Mouse (Mus musculus) left cerebral cortex, adult 18-20 months (tissue): ENCODE measurements at regions not wholly inside any gene's neighbourhood (a gene's known extent, or its start where the extent isn't known, plus 50 kb on each side); places are given as distances from the start of the nearest gene placed in this dataset.

Experiments
- DNase-seq, 2 experiments: peaks; one replicate each; pipeline ENCODE4 v3.0.0; 2021 to 2022; ENCODE audit warnings: low spot score in 2 of 2, mixed read lengths in 1 of 2

DNA sequence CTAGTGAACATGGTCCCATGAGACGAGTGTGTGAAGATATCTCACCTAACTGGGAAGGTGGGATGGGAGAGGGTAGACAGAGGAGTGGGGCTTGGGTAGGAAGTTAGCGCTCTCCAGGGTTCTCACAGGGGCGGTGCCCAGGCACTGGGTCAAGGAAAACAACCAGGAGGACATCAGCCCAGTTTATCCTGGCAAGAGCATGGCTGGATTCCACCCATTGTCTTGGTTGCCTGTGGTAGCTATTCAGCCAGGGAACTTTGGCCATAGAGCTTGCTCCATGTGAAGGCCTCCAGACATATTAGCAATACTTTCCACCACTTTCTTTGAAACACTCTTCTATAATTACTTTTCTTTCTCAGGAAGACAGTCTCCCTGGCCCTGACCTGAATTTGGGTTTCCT lies 131.4 kb downstream of the 1700020N01Rik start:
- no peak for DNase-seq

DNA sequence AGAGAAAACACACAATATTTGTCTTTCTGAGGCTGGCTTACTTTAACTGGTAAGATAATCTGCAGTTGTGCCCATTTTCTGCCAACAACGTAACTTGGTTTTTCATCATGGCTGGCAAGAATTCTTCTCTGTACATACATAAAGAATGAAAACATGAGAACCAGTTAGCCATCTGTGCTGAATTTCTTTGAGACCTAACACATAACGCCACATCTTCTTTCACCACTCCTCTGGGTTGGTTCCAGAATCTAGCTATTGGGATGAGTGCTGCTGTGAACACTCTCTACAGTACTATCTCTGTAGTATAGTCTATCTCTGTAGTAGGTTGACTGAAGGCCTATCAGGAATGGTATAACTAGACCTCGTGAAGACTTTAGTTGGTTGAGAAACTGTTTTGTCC lies 132.1 kb downstream of the 1700020N01Rik start:
- DNase-seq: no peak

DNA sequence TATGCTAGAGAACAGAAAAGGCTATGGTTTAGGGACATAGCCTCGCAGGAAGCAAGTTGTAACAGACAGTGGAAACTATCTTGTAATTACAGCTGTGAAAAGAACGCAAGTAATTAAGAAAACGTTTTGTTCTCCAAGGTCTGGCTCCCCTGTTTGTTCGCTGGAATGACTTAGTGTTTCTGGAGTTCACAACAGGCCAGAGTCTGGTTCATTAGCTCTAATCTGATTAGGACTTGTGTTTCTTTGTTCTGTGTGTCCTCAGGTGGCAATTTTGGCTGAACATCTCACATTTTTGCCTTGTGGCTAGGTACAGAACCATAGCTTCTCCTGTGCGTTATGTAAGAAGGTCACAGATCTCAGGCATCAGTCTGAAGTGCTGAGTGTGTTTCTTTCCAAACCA lies 141.7 kb upstream of the Sgk1 start:
- DNase-seq: no peak

DNA sequence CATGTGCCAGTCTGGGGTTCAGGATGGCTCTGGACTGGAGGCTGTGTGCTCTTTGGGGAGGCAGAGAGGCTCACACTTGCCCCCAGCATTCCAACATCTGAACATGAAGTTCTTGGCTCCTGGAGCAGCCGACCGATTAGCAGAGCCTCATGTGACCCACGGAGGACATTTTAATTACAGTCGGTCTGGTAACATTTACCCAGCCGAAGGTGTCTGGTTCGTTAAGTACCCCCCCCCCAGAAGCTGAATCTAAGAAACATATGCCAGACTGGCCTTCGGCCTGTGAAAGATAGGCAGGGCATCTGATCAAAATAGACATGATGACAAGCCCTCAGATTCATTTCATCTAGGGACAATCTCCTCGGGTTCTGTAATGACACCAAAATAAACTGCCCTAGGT lies 140.4 kb upstream of the Sgk1 start:
- DNase-seq: no peak

DNA sequence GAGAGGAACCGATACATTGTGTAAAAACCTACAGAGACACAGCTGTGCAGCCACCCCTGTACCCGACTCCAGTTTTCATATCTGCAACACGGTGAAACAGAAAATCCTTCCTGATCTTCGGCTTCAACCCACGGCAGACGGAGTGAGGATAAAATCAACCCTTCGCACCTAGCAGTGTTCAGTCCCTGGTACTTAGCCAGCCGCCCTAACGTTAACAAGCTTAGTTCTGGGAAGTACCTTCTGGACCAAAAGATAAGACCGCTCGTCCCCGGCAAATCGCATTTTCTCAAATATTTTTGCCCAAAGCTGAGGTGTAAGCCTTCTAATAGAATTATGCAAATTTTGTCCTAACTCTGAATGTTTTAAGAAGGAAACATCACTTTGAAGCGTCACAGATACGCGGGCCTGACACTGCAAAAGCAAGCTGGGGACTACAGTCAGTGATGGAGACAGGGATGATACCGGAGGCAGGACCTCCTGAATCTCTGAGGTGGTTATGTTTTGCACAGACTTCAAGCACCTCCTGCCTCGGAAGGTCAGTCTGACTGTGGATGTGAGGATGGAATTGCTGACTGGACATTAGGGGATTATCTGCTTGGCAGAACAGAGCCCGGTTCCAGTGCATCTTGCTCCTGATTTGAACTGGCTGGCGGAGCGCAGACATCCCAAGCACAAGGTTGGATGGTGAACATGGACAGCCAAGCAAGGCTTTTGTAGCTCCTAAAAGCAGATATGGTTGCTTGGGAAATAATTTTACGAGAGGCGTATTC lies 139.8 kb upstream of the Sgk1 start:
- DNase-seq: peak in 1 of 2 experiments; percentile 17

DNA sequence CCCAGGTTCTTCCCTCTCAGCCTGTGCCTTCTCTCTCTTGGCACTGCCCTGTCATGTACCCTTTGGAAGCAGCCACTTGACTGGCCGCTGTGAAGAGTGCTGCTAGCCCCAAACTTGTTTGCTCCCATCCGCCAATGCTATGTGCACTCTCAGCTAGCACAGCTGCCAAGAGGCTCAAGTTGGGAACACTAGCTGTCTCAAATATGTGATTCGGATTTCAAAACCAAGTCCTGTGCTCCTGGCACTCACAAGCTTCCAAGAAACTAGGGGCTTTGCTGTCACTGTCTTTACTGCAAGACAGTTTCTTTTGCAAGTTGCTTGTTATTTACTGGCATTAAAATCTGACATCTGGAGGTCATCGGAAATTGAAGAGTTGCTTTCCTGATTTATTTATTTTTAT lies 138.6 kb upstream of the Sgk1 start:
- no peak for DNase-seq

DNA sequence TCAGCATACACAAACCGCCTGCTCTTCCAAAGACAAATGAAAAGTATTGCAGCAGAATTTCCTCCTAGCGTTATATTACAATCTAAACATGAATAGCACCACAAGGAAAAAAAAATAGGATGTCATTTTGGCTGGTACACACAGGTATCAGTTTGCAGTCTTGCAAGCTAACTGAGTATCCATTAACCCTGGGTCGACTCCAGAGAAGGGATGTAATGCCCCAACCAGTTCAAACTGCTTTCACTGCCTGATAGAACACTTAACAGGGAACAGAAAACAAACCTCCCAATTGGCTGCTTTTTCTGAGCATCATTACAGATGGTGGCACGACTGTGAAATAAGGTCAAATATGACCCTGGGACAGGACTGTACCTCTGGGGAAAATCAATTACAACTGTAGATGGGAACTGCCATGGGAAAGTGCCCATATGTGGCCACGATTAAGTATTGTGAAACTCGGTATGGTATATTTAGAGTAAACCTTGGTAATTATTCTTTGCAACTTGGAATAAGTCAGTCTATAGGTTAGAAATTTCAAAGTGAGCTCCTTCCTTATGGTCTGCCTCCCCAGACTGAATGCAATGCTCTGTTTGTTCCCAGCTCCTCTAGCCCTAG lies 137.5 kb upstream of the Sgk1 start:
- no peak for DNase-seq

DNA sequence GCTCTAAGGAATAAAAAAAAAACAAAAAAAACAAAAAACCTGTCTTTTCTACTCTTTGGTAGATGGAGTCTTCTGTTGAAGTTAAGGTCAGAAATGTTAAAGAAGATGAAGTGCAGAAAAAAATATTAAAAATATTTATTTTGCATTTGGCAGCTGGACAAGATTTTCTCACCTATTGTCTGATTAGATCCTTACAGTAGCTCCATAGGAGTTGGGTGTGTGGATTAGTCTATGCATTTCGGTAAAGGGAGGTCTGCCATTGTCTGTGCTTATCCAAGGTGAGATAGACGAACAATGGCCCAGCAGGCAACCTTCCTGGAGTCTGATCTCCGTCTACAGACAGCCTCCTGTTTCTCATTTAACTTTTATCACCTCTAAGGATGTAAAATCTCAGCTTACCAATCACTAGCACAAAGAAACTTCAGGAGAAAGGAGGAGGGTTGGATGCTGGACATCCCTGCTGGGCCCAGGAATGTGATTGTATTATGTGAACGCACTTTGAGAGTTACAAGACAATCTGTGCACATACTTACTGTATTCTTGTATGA lies 136.0 kb upstream of the Sgk1 start:
- DNase-seq: no peak

DNA sequence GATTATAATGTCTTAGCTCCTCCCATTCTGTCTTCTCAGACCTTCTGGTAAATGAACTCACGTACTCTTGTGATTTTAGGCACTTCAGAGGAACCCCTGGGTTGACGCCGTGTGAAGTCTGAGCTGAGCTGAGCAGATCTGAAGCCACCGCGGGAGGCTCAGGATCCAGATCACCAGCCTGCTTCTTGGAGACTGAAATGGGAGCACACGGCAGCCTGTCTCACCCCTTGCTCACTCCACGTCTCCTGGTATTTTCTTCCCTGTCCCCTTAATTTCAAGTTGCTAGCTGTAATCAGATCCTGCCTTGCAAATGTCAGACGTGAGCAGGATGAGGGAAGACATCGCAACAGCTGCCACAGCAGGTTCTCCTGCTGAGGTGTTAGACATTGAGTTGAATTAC lies 135.3 kb upstream of the Sgk1 start:
- no peak for DNase-seq

DNA sequence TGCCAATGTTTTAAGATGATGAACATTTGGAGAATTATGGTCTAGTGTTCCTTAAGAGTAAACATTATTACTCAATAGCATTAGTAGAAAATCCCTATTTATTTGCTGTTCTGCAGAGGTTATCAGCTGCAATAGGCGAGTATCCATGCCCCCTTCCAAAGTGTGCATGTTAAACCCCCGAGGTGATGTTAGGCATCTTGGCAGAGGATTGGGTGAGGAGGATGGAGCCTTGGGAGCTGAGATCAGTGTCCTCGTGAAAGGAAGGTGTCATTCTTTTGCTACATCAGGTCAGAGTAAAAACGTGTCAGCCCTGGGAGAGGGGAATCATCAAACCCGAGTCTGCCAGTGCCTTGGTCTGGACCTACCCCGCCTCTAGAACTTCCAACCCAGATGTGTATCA lies 130.7 kb upstream of the Sgk1 start:
- no peak for DNase-seq

DNA sequence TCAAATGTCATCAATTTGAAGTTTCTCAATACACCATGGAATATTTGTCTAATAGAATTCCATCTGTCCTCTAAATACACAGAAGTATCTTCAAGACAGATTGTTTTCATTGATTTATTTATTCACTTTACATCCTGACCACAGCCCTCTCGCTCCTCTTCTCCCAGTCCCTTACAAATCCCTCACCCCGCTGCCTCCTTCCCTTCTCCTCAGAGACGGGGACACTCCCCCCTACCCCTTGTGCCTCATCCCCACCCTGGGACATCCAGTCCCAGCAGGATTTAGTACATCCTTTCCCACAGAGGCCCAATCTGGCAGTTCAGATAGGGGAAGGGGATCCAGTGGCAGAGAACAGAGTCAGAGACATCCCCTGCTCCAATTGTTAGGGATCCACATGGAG lies 129.6 kb upstream of the Sgk1 start:
- no peak for DNase-seq

DNA sequence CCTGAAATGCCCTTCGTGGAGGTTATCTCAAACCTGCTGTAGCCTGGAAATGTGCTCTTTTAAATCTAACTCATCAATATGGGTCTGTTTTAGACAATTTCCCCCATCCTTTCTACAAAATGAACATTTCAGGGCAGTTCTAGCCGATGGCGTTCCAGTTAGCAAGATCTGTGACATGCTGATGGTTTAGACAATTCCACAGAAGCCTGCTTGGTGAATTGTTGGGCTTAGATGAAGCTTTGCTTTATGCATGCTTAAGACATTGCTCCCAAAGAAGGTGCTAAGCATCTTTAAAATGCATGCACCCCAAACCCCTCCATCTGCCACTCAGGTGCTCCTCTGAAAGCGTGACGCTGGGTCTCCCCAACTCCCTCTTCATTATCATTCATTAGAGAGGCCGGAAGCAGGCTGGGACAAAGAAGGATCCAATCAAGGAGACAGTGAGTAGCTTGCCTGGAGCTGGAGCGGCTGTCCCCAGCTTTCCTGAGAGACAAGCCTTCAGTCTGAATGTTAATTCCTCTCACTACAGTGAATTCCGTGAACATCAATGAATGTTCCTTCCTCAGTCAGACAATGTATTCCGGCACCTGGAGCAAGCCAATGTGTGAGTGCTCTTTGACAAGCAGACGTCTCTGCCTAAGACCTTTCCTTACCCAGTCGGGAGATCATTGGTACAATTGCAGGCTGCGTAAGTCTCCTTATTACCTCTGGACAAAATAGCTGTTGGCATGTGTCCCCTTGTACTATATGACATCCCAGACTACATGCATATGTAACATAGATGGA lies 127.0 kb upstream of the Sgk1 start:
- no peak for DNase-seq

DNA sequence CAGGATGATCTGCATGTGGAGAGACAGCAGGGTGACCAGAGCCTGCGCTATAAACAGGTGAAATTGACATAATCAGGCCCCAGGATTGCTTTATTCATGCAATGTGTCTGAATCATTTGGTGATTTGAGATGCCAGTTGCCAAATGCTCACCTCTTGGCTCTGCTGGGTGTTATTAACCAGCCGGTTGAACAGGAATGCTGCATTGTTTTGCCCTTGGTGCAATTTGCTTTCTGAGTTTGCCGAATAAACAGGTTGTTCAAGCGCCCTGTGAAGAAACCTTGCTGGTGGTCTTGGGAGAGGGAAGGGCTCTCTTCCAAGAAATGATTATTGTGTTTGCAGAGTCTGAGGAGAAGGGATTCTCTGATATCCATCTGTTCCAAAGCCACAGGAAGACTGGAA lies 126.3 kb upstream of the Sgk1 start:
- no peak for DNase-seq

DNA sequence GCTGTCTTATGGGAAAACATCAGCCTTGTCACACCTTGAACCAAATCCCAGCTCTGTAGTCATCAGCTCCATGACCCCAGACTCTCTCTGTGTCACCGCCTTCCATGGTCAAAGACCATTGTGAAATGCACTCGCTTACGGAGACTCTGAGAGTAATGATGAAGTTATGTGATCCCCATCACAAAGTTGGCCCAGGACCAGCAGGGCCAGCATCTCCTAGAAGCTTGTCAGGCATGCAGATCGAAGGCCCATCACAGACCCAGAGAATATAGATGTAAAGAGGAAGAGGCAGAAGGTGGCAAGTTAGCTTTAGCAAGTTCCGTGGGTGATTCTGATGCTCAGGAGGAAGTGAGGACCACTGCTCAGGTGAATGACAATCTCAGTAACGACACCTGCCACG lies 125.2 kb upstream of the Sgk1 start:
- DNase-seq: no peak

DNA sequence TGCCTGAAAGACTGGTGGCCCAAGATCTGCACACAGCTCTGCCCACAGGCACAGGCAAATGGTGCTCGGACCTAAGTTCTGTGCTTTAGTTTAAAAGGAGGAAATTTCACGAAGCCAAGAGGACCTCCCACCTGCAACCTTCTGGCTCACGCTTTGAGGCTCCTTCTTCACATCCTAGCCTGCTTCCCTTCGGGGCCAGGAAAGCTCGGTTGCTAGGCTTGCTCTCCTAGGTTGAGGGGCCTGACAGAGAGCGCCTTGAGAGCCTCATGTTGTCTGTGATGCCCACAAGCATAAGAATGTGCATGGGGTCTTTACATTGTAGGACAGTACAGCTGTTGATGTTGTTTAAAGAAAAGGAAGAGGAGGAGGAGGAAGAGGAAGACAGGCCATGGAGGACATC lies 123.9 kb upstream of the Sgk1 start:
- no peak for DNase-seq

DNA sequence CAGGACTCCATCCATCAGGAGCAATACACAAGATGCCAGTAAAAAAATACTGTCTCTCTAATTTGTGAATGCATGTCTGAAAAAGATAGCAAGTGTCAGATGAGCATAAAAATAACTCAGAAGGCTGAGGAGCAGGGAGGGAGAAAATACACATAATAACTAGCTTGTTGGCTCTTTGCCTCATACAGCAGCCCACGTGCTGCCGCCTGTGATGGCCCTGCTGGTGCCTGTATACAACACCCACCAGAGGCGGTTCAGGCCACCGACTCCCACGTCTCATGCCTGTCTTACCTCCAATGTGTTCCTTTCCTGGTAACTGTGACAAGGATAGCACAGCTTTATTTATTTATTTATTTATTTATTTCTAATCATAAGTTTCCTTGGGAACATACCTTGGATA lies 119.5 kb upstream of the Sgk1 start:
- DNase-seq: peak in 1 of 2 experiments; percentile 55

DNA sequence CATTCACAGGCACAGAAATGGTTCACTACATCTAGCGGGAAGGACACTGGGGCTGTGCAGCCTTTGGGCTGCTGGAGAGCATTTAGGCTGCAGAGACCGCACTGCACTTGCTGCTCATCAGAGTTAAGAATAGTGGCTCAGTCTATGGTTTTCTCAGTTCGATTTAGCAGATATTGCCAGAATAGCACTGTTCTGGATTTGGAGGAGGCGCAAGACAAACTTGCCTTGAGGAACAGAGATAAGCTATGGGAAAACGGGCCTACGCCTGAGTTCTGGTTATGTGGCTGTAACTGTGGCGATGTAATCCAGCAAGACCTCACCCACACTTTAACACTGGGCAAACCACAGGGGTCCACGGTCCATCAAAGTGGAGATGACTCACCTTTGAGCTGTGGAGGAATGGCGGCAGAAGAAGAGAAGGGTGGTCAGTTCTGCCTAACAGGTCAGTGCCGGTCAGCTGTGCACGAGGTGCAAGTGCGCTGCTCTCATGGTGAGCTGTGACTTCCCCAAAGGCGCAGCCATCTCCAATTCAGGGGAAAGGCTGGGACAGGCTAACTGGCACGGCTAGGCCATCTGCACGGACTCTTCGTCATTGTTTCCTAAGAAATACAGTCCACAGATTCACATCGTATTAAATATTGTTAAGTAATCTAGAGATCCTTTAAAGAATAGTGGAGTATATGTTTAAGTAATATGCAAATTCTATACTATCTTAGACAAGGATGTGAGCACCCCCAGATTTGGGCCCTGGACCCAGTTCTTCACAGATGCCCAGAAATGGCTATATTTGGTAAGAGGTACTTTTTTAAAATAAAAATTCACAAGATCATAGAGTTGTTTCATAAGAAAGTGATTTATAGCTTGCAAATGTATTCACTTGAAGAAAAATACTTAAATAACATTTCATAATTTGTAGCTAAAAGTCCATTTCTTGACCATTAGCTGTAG lies 118.7 kb upstream of the Sgk1 start:
- DNase-seq: peak in 1 of 2 experiments; percentile 28

DNA sequence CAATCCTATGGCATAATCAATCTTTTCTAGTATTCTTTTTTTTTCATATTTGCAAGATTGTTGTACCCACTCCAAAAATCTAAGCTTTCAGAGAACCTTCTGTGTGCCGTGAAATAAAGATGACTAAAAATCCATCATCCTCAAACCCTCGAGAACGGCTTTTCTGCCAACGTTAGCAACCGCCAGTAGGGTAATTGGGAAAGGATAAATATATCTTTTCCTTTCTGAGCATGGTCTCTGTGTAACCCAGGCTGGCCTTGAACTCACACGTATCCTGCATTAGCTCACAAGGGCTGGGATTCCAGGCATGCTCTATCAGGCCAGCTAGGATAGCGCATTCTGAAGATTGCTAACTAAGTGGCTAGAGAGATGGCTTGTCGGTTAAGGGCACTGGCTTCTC lies 117.9 kb upstream of the Sgk1 start:
- DNase-seq: no peak

DNA sequence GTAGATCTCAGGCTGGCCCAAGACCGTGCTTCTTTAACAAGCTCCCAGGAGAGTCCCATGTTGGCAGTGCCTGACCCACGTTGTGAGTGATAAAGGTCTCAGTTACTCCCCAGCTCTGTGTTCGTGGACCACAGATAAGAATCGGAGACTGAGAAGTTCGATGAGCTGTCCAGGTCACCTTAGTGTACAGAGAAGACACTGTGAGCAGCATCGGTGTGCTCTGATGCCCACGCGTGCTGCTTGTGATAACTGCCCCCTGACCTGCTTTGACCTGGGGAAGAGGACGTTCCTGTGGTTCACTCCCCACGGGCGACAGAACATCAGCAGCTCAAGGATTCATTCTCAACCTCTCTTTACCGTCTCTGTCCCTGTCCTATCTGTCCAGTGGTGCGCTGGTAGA lies 117.1 kb upstream of the Sgk1 start:
- no peak for DNase-seq

DNA sequence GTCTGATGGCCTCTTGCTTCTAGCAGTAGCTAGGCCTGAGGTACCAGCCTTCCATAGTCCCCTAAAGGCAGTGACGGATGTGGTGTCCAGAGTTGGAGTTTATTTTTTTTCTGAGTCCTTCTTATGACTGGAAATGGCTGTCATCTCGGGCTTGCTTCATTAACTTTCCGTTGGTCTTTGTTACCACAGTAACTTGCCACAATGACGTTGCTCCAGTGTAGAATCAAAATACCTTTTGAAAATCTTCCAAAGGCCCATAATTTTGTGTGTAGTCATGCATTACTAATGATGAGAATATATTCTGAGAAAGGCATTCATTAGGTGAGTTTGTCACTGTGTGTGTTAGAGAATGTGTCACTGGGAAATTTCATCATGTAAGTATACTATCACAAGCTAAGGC lies 108.4 kb upstream of the Sgk1 start:
- DNase-seq: no peak

DNA sequence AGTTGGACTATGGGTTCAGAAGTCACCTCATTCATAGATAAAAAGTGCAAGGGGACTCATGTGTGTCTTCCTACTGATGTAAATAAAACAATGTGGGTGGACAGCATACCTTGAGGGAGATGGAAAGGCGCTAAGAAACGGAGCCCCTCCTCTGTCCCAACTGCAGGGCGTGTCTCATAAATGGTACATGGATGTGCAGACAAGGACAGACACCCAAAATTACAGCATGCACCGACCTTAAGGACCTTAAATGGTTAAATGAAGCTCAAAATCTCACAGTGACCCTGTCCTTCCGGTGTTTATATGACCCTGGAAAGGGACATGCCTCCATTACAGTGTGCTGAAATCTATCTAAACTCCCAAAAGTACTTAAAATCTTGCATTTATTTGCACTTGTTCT lies 106.5 kb upstream of the Sgk1 start:
- DNase-seq: no peak
